In genomic region chr2:25551186-25551585, GRCm38 (mm10) we compare ENCODE assay signal across 9 mouse cellular contexts. TPM values are rescaled to one million over a fixed set of nuclear protein-coding genes. Genes with fewer than 3 reads are reported as not detected.
DNase-seq lines count a peak whose midpoint lies in the region; ATAC-seq and TF ChIP-seq lines count a peak whose summit lies in the region.
"Had no signal": no experiment of that assay in that cellular context is flagged by ENCODE, and none has a peak within 500 bp of the region (broad histone marks: within the 10 kb centered on the region; RNA-seq: fewer than 3 reads in every experiment).

No protein-coding gene starts in this region.

- H3K4me2 ChIP-seq in neural tube, embryonic 15.5 days, result no peak overlapping the region

- H3K4me1 ChIP-seq in testis, adult 2 months (ENCODE audit: control insufficient read depth, insufficient read depth, low read length), result peaks cover 7% of the 10 kb centered on the region
- H3K4me1 ChIP-seq in neural tube, embryonic 15.5 days, result peaks cover 8% of the 10 kb centered on the region

- H3K9me3 ChIP-seq in neural tube, embryonic 15.5 days (replicated peaks), result no peaks in the 10 kb centered on the region
- H3K9me3 ChIP-seq: megakaryocyte, embryonic 14.5 days had no signal

- DNase-seq in gastrocnemius, adult 8-10 months (ENCODE audit: low spot score in 2 of 2), result peak; percentile 41 to 58
- no peak for DNase-seq in gastrocnemius, postnatal 4 days (ENCODE audit: low spot score in 2 of 2)
- DNase-seq in testis, postnatal 14 days (ENCODE audit: low spot score), result no peak
- DNase-seq in embryo, embryonic 11 days, result peak; percentile 47
- DNase-seq in lung, postnatal 14 days, result peak; percentile 58

- H3K4me3 ChIP-seq in testis, adult 2 months (ENCODE audit: control insufficient read depth, low read depth, low read length), result no peak overlapping the region
- no peak overlapping the region for H3K4me3 ChIP-seq in neural tube, embryonic 15.5 days (replicated peaks)
- H3K4me3 ChIP-seq: megakaryocyte, embryonic 14.5 days had no signal

- no peak overlapping the region for H3K27ac ChIP-seq in testis, adult 2 months (ENCODE audit: control insufficient read depth, insufficient read depth, low read depth, low read length)
- no peak overlapping the region for H3K27ac ChIP-seq in neural tube, embryonic 15.5 days (replicated peaks)

- H3K36me3 ChIP-seq in testis, adult 2 months (ENCODE audit: control insufficient read depth, insufficient read depth, low read length), result no peaks in the 10 kb centered on the region
- H3K36me3 ChIP-seq in neural tube, embryonic 15.5 days, result no peaks in the 10 kb centered on the region

- no peak for TF ChIP-seq POLR2A in testis, adult 2 months (IDR thresholded peaks at IDR 0.05; ENCODE audit: control insufficient read depth, low read depth, low read length)

- no peak for ATAC-seq in monocyte, adult 5-6 weeks (replicated peaks; ENCODE audit: insufficient number of reproducible peaks, low FRiP score, low TSS enrichment, poor library complexity, severe bottlenecking)
- no peak for ATAC-seq in neural tube, embryonic 15.5 days (ENCODE audit: low FRiP score)

- peak; percentile 54; the same call in 1 of the 2 replicates for TF ChIP-seq CTCF in testis, adult 2 months (IDR thresholded peaks at IDR 0.05; ENCODE audit: control insufficient read depth, insufficient read depth, insufficient replicate concordance, low read depth, low read length)

- H3K9ac ChIP-seq in neural tube, embryonic 15.5 days (replicated peaks), result no peak overlapping the region

- no peaks in the 10 kb centered on the region for H3K27me3 ChIP-seq in testis, adult 2 months (ENCODE audit: control insufficient read depth, insufficient read depth, low read length)
- no peaks in the 10 kb centered on the region for H3K27me3 ChIP-seq in neural tube, embryonic 15.5 days (replicated peaks)
- H3K27me3 ChIP-seq: megakaryocyte, embryonic 14.5 days had no signal

- 42% methylated on average over 5 of the region's 5 CpGs for WGBS in neural tube, embryonic 15.5 days

RNA-seq across cellular contexts. Expression of gene Traf2, which starts 4.4 kb away (rescaled TPM):
- total RNA-seq in gastrocnemius, adult 8-10 months (2022), result 10 to 100 TPM; 12.0 to 18.8 (median 15.2) TPM
- total RNA-seq in gastrocnemius, postnatal 4 days (2021), result 10 to 100 TPM; 15.7 to 16.5 TPM
- polyA plus RNA-seq in testis, adult 2 months (2012; rRNA removed), result 12.2 and 12.7 TPM in 2 replicates
- 16.6 to 29.4 TPM (median 18.0 TPM) in 3 replicates for total RNA-seq in monocyte, adult 5-6 weeks (2017)
- 15.4 and 21.1 TPM in 2 replicates for polyA plus RNA-seq in neural tube, embryonic 15.5 days (2015; fragmentation: Nextera tagmentation; extraction: Ambion mirVana)

RNA-seq across cellular contexts. Expression of gene Edf1, which starts 6.5 kb away (rescaled TPM):
- total RNA-seq in gastrocnemius, adult 8-10 months (2022), result 100 to 1,000 TPM; 104 to 172 (median 141) TPM
- 100 to 1,000 TPM; 173 to 196 TPM for total RNA-seq in gastrocnemius, postnatal 4 days (2021)
- polyA plus RNA-seq in testis, adult 2 months (2012; rRNA removed), result 170 and 227 TPM in 2 replicates
- 80.0 to 121 TPM (median 114 TPM) in 3 replicates for total RNA-seq in monocyte, adult 5-6 weeks (2017)
- polyA plus RNA-seq in neural tube, embryonic 15.5 days (2015; fragmentation: Nextera tagmentation; extraction: Ambion mirVana), result 400 and 433 TPM in 2 replicates

RNA-seq across cellular contexts. Expression of gene Mamdc4, which starts 23.5 kb away (rescaled TPM):
- under 1 TPM; 0.19 to 0.46 (median 0.33) TPM for total RNA-seq in gastrocnemius, adult 8-10 months (2022)
- total RNA-seq in gastrocnemius, postnatal 4 days (2021), result 1 to 10 TPM; 2.3 to 2.5 TPM
- 1.7 and 8.5 TPM in 2 replicates for polyA plus RNA-seq in testis, adult 2 months (2012; rRNA removed)
- total RNA-seq in monocyte, adult 5-6 weeks (2017), result 2.8 to 6.2 TPM in 2 of 3 replicates, not detected in the other
- polyA plus RNA-seq in neural tube, embryonic 15.5 days (2015; fragmentation: Nextera tagmentation; extraction: Ambion mirVana), result 2.3 and 33.0 TPM in 2 replicates

RNA-seq across cellular contexts. Expression of gene Phpt1, which starts 23.8 kb away (rescaled TPM):
- 10 to 100 TPM; 62.8 to 69.7 (median 65.5) TPM for total RNA-seq in gastrocnemius, adult 8-10 months (2022)
- 10 to 100 TPM; 43.0 to 44.8 TPM for total RNA-seq in gastrocnemius, postnatal 4 days (2021)
- polyA plus RNA-seq in testis, adult 2 months (2012; rRNA removed), result 102 and 112 TPM in 2 replicates
- total RNA-seq in monocyte, adult 5-6 weeks (2017), result 0.67 to 1.9 TPM (median 1.1 TPM) in 3 replicates
- polyA plus RNA-seq in neural tube, embryonic 15.5 days (2015; fragmentation: Nextera tagmentation; extraction: Ambion mirVana), result 159 and 181 TPM in 2 replicates

RNA-seq across cellular contexts. Expression of gene Ajm1, which starts 30.4 kb away (rescaled TPM):
- under 1 TPM; 0.13 to 0.20 (median 0.16) TPM for total RNA-seq in gastrocnemius, adult 8-10 months (2022)
- under 1 TPM; 0.07 to 0.08 TPM for total RNA-seq in gastrocnemius, postnatal 4 days (2021)
- 0.11 and 0.19 TPM in 2 replicates for polyA plus RNA-seq in testis, adult 2 months (2012; rRNA removed)
- 0.10 TPM in 1 of 3 replicates, not detected in the others for total RNA-seq in monocyte, adult 5-6 weeks (2017)
- polyA plus RNA-seq in neural tube, embryonic 15.5 days (2015; fragmentation: Nextera tagmentation; extraction: Ambion mirVana), result 14.5 and 18.9 TPM in 2 replicates

Comparison
In these comparisons a context has a peak if more than half of its experiments do, and no peak if none do; other contexts are left out.
1. DNase-seq: peak in gastrocnemius, adult 8-10 months (2 of 2), embryo, embryonic 11 days (single experiment) and lung, postnatal 14 days (single experiment); none in gastrocnemius, postnatal 4 days (0 of 2) and testis, postnatal 14 days (single experiment).